Comparison of ENCODE assay signal across 8 mouse cellular contexts in genomic region chr17:65612391-65613141, GRCm38 (mm10). TPM values are rescaled to one million over a fixed set of nuclear protein-coding genes. Genes with fewer than 3 reads are reported as not detected.
A peak's percentile ranks its signal among the peaks of the same experiment; 100 is the strongest.
DNase-seq lines count a peak whose midpoint lies in the region; ATAC-seq and TF ChIP-seq lines count a peak whose summit lies in the region.

No protein-coding gene starts in this region.

- ATAC-seq in forebrain, postnatal 0 days: peak; percentile 26
- ATAC-seq in hindbrain, embryonic 12.5 days (ENCODE audit: low FRiP score): peak; percentile 55
- ATAC-seq in megakaryocyte-erythroid progenitor cell, adult 5-6 weeks (replicated peaks; ENCODE audit: low FRiP score, low TSS enrichment, poor library complexity, severe bottlenecking): no peak

- no peak for TF ChIP-seq CTCF in cerebellum, adult 2 months (IDR thresholded peaks at IDR 0.05; ENCODE audit: borderline replicate concordance, insufficient read depth, low read depth, low read length)
- TF ChIP-seq CTCF in forebrain, postnatal 0 days (IDR thresholded peaks at IDR 0.05; ENCODE audit: low read depth): no peak

- H3K9ac ChIP-seq in forebrain, postnatal 0 days: peak overlapping the region; percentile 99
- peak overlapping the region; percentile 98 for H3K9ac ChIP-seq in hindbrain, embryonic 12.5 days

- peaks cover 9% of the 10 kb centered on the region for H3K4me1 ChIP-seq in cerebellum, adult 2 months (ENCODE audit: control insufficient read depth, insufficient read depth, low read length)
- H3K4me1 ChIP-seq in forebrain, postnatal 0 days (ENCODE audit: insufficient read depth): no peaks in the 10 kb centered on the region
- H3K4me1 ChIP-seq in hindbrain, embryonic 12.5 days: peaks cover 31% of the 10 kb centered on the region

- peak overlapping the region; percentile 90 for H3K27ac ChIP-seq in cerebellum, adult 2 months (ENCODE audit: insufficient read depth, low read length)
- H3K27ac ChIP-seq in forebrain, postnatal 0 days (ENCODE audit: low read depth, low read length): peak overlapping the region; percentile 100
- H3K27ac ChIP-seq in hindbrain, embryonic 12.5 days: peak overlapping the region; percentile 100

- TF ChIP-seq POLR2A in cerebellum, adult 2 months (IDR thresholded peaks at IDR 0.05; ENCODE audit: borderline replicate concordance, insufficient read depth, low read length): no peak

- WGBS in cerebellum, adult 2 months: under 1% methylated on average over 70 of the region's 91 CpGs
- under 1% methylated on average over 65 of the region's 91 CpGs for WGBS in forebrain, postnatal 0 days
- WGBS in hindbrain, embryonic 12.5 days: under 1% methylated on average over 48 of the region's 91 CpGs

- no peaks in the 10 kb centered on the region for H3K27me3 ChIP-seq in cerebellum, adult 2 months (ENCODE audit: control insufficient read depth, insufficient read depth, low read length)
- no peaks in the 10 kb centered on the region for H3K27me3 ChIP-seq in forebrain, postnatal 0 days (ENCODE audit: insufficient read depth, low read length)
- no peaks in the 10 kb centered on the region for H3K27me3 ChIP-seq in hindbrain, embryonic 12.5 days

- peak overlapping the region; percentile 85 for H3K4me3 ChIP-seq in cerebellum, adult 2 months (replicated peaks; ENCODE audit: insufficient read depth, low read depth, low read length)
- H3K4me3 ChIP-seq in forebrain, postnatal 0 days (ENCODE audit: low read depth, low read length): peak overlapping the region; percentile 96
- H3K4me3 ChIP-seq in hindbrain, embryonic 12.5 days: peak overlapping the region; percentile 98

- H3K36me3 ChIP-seq in forebrain, postnatal 0 days (ENCODE audit: insufficient read depth): no peaks in the 10 kb centered on the region
- H3K36me3 ChIP-seq in hindbrain, embryonic 12.5 days: no peaks in the 10 kb centered on the region

- H3K4me2 ChIP-seq in forebrain, postnatal 0 days (ENCODE audit: low read depth): peak overlapping the region; percentile 48
- H3K4me2 ChIP-seq in hindbrain, embryonic 12.5 days (replicated peaks): peak overlapping the region; percentile 68

- no peaks in the 10 kb centered on the region for H3K9me3 ChIP-seq in forebrain, postnatal 0 days (ENCODE audit: low read length)
- no peaks in the 10 kb centered on the region for H3K9me3 ChIP-seq in hindbrain, embryonic 12.5 days (replicated peaks)

- peak; percentile 70 for DNase-seq in MN1 (ENCODE audit: low spot score)
- DNase-seq in cerebellum, adult 2 months: peak; percentile 64 to 68
- DNase-seq in forebrain, postnatal 0 days: peak; percentile 45
- DNase-seq in layer of hippocampus, postnatal 36 days: peak; percentile 21 to 34
- DNase-seq in lung, postnatal 4 days: peak; percentile 52 to 64
- DNase-seq in skeletal muscle tissue, adult 2 months (ENCODE audit: low read depth, low spot score): peak; percentile 22

RNA-seq across cellular contexts. Expression of gene Vapa, which starts 0.8 kb away (rescaled TPM):
- polyA plus RNA-seq in cerebellum, adult 2 months (2012; rRNA removed): 82.3 and 89.7 TPM in 2 replicates
- 114 and 144 TPM in 2 replicates for total RNA-seq in forebrain, postnatal 0 days (2014; rRNA removed)
- polyA plus RNA-seq in forebrain, postnatal 0 days (2015; fragmentation: Nextera tagmentation; extraction: Ambion mirVana): 320 and 327 TPM in 2 replicates
- 264 and 270 TPM in 2 replicates for polyA plus RNA-seq in hindbrain, embryonic 12.5 days (2016; fragmentation: Nextera tagmentation; extraction: Ambion mirVana)
- 100 to 1,000 TPM; 128 to 144 TPM for total RNA-seq in layer of hippocampus, postnatal 36 days (2021)
- total RNA-seq in megakaryocyte-erythroid progenitor cell, adult 5-6 weeks (2014; fragmentation: Nextera tagmentation): 93.1 and 132 TPM in 2 replicates
- total RNA-seq in megakaryocyte-erythroid progenitor cell, adult 5-6 weeks (2017): 94.5 and 99.9 TPM in 2 replicates

RNA-seq across cellular contexts. Expression of gene Txndc2, which starts 29.4 kb away (rescaled TPM):
- 0.16 and 0.21 TPM in 2 replicates for polyA plus RNA-seq in cerebellum, adult 2 months (2012; rRNA removed)
- 0.19 TPM in 1 of 2 replicates, not detected in the other for total RNA-seq in forebrain, postnatal 0 days (2014; rRNA removed)
- not detected in 2 replicates for polyA plus RNA-seq in forebrain, postnatal 0 days (2015; fragmentation: Nextera tagmentation; extraction: Ambion mirVana)
- 0.13 and 0.27 TPM in 2 replicates for polyA plus RNA-seq in hindbrain, embryonic 12.5 days (2016; fragmentation: Nextera tagmentation; extraction: Ambion mirVana)
- not detected for total RNA-seq in layer of hippocampus, postnatal 36 days (2021)
- total RNA-seq in megakaryocyte-erythroid progenitor cell, adult 5-6 weeks (2014; fragmentation: Nextera tagmentation): not detected in 2 replicates
- not detected in 2 replicates for total RNA-seq in megakaryocyte-erythroid progenitor cell, adult 5-6 weeks (2017)
